Mouse (Mus musculus) cerebellum, adult 11 months (tissue): ENCODE data around the gene Fgf11.

Source experiments
- DNase-seq: peaks from one replicate; pipeline ENCODE4 v3.0.0; 2022

Gene Fgf11

DNA sequence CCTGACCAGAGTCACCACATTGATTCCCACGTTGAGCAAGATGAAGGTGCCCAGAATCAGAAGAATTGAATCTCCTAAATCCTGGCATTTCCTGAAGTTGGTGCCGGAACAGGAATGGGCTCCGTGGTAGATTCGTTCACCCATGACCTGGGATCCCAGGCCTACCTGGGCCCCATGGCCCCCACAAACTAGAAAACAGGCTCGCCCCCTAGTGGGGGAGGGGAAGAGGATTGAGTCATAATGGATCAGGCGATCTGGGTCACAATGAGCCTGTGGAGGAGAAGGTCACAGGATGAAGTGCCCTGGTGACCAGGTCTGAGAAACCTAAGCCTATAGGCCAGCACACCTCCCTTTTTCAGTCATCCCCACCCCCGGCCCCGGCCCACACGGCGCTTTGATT, 13.5 kb upstream of the Fgf11 start, which contains the start of gene Gm39566:
Gm39566 (minus strand) TSS at position 144 of the 400 bp plus-strand sequence.
- DNase-seq, result no peak

DNA sequence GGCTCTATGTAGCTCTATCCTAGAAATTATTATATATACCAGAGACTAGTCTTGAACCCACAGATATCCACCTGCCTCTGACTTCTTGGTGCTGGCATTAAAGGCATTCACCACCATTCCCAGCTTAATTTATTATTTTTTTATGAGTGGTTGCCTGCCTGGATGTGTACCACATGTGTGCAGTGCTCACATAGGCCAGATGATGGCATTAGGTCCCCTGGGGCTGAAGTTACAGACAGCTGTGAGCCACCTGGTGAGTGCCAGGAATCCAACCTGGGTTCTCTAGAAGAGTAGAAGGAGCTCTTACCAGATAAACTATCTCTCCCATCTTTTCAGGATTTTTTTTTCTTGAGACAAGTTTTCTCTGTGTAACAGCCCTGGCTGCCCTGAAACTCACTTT, 8.6 kb upstream of the Fgf11 start:
- no peak for DNase-seq

DNA sequence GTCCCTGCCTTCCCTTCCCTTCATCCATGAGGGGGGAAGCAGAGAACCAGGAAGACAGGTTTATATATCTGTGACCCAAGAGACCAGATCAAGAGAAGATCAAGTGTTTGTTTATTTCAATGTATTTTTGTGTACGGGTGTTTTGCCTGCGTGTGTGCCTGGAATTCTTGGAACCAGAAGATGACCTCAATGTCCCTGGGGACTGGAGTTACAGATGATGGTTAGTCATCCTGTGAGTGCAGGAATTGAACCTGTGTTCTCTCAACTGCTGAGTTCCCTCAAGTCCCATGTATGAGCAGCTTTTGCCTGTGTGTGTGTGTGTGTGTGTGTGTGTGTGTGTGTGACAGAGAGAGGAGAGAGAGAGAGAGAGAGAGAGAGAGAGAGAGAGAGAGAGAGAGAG, 6.0 kb upstream of the Fgf11 start:
- no peak for DNase-seq

DNA sequence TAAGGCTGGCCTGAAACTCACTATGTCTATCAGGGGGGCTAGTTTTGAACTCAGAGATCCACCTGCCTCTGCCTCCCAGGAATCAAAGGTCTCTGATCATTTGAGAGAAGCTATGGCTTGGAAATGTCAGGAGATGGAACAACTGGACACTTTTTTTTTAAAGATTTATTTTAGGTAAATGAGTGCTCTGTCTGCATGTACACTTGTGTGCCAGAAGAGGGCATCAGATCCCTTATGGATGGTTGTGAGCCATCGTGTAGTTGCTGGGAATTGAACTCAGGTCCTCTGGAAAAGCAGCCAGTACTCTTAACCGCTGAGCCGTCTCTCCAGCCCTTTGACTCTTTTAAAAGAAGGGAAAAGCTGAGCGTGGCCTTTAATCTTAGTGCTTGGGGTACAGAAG, 4.7 kb upstream of the Fgf11 start:
- DNase-seq, result no peak

DNA sequence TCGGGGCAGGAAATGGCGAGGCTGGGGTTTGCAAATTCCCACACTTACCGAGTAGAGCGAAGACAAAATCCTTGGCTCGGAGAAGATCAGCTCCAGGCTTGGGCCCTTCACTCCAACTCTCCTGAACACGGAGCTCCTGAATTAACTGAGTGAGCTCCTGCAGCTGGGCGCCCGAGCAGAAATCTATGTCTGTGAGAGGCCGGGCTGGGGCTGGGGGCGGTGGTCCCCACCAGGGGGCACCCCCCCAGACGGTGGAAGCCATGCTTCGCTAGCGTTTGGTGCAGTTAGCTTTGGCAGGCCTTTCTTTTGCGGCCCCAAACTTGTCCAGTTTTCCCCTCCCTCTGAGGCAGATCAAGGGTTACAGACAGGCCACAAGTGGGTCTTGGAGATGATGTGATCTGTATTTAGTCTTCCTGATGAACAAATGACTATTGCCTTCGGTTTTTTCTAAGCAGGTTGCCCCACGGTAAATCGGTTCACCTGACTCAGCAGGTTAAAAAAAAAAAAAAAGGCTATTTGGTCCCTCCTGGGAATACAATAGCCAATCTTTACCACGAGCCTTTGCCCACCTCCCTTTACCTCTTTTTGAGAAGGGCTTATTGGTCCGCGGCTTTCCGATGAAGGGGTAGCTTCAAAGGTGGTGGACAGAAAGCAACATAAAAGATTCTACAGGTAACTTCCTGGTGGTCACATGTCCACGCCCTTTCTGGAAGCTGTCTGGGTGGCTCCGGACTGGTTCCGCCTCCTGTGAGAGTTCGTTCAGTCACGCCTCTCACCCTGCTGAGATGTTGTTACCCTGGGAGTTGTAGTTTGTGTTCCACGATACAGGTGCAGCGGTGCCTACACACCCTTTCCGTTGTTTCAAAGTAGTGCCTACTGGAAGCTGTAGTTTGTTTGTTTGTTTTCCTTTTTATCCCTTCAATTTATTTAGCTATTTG, 3.6 kb upstream of the Fgf11 start, which contains the start of gene Tmem102:
Tmem102 (minus strand) TSS at position 653 of the 938 bp plus-strand sequence.
- no peak for DNase-seq

DNA sequence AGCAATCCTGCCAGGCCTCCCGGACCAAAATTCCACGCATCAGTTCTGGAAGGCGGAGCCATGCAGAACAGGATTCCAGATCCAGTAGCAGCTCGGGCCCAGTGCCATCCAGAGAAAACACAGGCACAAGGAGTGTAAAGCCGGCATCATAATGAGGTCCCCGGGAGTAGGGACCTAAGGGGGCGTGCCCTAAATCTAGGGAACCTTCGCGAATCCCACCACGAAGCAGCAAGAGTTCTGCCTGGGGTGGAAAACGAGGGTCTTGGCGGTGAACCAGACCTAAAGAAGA, 2.9 kb upstream of the Fgf11 start:
- no peak for DNase-seq

DNA sequence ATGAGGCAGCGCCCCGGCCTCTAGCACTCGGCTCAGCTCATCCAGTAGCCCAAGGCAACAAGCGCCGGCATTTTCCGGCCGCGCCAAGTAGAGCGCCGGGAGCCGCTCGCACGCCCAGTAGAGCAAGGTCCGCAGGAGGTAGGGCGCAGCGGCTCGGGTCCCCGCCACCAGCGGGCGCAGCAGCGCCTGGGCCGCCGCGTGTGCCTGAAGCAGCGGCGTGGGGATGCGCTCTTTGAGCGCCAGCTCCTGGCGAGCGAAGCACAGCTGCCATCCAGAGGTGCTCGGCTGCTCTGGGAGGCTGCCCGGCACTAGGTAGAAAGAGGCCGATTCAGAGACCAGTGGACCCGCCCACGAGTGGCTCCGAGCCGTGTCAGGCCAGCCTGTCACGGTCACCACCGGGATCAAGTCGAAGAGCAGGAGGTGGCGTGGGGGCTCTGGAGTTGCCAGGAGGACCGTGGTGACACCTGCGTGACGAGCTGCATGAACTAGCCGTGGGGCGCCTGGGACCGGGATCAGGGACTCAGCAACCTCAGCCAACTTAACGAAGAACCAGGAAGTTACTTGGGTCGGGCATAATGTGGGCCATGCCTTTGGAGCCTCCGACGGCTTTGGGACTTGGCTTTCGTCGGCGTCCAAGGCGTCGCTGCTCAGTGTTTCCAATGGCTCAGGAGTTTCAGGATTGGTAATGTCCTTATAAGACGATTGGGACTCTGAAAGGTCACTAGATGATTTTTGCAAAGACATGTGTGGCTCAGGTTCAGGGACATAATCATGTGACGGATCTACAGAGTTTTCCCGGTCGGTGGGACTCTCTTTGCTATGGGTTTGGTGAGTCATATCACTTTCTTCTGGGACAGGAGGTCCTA, 2.4 kb upstream of the Fgf11 start:
- no peak for DNase-seq

DNA sequence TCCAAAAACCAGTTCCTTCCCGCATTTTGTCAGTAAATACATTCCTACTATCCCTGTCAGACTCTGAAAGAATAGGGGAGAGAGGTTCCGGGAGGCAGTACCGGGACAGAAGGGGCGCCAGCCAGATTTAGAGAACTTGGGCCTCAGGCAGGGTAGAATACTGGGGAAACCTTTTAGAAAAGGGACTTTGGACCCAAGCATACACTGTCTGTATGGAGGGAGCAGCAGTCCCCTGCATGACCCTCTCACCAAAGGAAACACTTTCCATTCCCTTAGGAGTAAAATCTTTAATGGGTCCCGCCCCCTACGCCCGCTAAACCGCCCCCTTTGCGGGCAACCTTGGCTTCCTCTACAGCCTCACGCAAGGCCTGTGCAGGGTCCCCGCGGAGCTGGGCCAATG, 1.7 kb upstream of the Fgf11 start:
- no peak for DNase-seq

DNA sequence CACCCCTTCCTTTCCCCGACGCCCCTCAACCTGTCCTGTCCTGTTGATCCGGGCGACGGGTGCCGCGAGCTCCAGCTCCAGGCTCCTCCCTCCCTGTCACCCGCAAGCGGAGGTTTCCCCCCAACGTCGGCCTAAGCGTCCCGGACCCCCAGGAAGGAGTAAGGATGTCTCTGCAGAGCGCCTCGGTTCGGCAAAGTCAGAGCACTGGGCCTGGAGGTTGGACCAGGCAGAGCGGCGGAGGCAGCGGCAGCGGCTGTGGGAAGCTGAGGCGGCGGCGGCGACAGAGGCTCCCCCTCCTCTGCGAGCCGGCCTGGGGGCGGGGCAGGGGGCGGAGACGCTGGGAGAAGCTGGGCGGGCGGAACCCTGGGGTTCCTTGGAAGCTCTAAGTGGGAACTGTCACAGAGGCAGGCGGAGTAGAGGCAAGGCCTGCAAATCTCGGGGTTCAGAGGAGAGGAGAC, 1.0 kb upstream of the Fgf11 start:
- DNase-seq, result no peak

DNA sequence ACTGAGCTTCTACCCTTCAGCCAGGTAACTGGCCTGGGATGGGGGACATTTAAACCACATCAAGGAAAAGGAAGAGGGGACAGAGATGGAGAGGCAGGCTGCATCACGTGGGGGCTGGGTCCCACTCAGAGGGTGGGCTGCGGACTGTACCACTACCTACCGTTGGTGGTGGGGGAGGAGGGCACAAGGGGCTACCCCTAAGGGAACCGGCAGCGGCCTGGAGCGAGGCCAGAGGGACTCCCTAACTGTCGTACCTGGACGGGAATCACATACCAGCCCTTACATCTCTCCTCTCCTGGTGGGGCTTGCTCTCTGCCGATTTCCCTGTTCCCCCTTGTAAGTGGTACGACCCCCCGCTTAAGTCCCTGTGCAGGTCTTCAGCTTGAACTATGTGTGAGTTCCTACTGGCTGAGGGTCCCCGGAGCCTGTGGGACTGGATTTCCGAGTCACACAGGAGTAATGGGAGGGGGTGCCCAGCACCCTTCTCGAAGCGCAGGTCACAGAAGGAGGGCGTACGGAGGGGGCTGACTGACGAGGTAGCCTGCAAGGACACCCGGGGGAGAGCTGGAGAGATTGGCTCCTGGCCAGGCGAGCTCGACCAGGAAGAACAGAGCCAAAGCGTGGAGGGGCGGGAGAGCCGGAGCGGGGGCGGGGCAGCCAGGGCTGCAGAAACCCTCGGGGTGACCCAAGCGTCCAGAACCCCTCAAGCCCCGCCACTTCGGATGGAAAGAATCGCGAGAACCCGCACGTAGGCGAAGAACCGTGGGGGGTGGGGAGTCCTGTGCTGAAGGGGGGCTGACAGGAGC, 1.1 kb downstream of the Fgf11 start:
- no peak for DNase-seq

DNA sequence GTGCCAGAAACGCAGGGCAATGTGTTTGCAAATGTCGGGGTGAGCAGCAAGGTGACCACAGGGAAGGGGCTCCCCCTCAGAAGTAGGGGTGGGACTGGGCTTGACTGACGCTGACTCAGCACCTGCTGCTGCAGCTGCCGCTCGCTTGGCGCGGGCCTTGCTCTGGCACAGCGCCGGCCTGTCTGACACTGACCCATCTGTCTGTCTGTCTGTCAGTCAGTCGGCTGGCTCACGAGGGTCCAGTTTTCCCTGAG, 1.6 kb downstream of the Fgf11 start:
- DNase-seq, result no peak

DNA sequence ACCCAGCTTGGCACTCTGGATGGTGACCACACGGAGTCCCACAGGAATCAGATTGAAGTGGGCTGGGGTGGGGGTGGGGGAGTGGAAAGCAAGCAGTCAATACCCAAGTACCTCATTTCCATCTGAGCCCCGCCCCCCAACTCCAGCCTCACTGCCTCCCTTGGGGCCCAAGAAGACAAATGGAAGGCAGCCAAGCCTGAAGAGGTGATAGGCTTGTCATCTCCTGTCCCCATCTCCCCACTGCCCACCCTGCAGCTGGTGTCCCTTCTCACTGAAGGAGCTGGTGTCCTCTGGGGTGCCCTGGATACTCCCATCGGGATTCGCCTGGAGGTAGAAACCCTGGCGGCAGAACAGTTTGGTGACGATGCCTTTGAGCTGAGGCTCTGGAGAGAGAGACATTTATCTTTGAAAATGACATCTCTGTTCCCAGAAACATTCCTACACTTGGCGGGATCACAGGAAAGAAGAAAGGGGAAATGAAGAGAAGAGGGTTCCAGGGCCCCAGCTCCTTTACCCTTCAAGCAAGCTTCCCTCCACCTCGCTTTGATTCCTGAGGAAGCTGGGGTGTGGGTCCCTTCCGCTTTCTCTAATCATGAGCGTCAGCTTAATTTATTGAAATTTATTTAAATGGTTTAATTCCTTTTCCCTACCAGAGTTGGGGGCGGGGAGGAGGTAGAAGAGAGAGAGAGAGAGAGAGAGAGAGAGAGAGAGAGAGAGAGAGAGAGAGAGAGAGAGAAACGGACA, 2.1 kb downstream of the Fgf11 start:
- no peak for DNase-seq

DNA sequence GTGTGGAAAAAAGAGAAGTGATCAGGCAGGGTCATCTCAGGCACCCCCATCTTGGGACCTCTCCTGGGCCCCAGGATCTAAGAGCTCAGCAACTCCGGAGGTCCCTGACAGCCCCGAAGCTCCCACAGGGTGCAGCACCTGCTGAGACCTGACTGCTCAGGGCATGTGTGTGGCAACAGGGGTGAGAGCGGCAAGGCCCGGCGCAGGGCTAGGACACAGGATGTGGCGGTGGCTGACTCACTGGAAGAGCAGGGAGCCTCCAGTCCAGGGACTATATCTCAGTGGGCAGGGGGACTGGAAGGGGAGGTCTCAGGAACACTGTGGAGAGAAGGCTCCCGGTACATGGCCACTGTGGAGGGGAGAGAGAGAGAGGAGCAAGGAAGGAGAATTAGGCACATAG, 3.7 kb downstream of the Fgf11 start:
- no peak for DNase-seq

DNA sequence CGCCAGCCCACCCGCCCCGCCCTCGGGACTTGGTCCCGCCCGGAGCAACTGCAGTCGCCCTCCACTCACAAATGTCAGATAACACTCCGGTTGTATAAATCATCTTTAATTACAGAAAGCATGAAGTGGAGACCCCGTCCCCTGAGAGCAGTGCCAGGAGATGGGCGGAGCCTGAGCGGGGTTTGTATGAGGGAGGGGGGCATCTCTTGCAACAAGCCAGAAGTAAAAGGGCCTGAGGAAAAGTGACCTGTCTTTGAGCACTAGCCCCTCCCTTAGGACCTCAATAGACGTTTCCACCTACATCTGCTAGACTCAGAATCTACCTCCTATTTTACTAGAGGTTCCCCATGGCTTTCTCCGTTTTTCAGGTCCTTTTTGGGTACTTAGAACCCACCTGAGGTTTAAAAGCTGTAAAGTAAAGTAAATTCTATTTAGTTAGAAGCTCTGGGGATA, 5.6 kb downstream of the Fgf11 start:
- no peak for DNase-seq

DNA sequence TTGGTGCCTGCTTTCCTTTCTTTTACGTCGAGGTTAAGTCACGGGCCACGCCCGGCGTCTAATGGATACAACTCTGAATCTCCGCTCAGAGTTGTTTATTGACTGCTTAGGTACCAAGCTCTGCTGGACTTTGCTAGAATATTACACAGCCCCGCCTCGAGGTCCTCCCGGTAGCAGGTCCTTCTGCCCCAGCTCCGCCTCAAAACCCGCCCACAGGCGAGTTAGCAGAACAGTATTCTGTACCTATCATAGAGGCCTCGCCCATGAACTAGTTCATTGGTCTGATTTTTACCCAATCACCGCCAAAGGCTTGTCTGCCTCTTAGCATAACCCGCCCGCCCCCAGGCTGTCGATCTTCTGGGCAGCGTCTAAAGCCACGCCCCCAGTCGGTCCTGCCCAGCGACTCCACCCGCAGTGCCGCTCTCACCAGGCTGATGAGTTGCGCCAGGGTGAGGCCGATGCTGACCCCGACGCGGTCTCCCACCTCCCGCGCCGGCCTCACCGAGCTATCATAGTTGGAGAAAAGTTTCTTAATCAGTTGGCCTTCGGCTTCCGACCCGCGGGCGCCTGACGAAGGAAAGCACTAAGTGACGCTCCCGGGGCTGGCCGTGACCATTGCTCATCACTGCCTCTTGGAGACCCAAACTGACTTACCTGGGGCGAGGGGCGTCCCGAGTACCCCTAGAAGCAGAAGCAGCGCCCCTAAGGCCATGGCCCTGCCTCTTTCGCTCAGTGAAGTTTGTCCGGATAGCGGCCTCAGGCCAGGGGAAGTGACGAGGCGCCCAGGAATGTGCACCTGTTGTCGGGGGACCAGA, 6.3 kb downstream of the Fgf11 start, which contains the start of gene Chrnb1:
Chrnb1 (minus strand) TSS at position 776 of the 815 bp plus-strand sequence.
- peak; percentile 80 for DNase-seq

DNA sequence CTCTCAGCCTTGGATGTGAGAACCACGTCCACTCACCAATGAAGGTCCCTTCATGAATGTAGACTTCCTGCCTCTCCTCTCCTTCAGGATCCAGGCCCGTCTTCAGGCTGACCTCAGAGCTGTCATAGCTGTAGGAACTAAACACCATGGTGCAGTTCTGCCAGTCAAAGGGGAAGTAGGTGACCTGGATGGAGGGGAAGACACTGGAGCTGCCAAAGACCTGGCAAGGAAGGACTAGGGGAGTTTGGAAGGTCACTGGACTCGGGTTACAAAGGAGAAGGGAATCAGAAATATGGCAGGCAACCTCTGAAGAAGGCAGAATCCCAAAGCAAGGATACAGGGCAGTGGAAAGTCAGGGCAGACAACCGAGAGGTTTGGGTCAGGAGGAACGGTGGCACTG, 8.2 kb downstream of the Fgf11 start:
- DNase-seq, result no peak

DNA sequence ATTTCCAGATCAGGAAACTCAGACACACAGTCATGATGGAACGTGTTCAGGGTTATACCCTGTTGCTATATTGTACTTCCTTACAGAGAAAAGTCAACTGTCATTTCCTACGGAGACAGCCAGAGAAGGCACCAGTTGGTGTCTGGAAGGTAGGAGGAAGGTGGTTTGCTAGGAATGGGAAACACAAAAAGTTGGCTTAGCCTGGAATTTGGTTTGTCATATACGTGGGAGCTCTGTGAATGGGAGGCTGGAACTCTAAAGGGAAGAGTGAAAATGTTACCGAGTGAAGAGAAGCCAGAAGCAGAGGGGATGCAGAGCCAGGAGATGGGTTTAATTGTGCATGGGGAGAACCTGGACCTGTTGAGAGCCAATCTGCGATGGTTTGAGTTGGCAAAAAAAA, 10.2 kb downstream of the Fgf11 start:
- DNase-seq, result no peak

DNA sequence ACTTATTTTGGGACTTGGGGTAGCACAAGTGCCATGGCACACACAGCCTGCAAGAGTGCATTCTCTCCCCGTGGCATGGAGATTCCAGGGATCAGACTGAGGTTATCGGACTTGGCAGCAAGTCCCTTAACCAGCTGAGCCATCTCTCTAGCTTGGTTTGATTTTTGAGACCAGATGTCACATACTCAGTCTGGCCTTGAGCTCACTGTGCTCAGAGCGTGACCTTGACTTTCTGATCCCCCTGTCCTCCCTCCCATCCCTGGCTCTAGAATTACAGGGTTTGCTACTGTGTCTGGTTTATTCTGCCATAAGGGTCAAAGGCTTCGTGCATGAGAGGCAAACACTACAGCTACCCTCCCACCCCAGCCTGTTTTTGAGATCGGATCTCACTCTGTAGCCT, 12.2 kb downstream of the Fgf11 start:
- DNase-seq, result no peak

DNA sequence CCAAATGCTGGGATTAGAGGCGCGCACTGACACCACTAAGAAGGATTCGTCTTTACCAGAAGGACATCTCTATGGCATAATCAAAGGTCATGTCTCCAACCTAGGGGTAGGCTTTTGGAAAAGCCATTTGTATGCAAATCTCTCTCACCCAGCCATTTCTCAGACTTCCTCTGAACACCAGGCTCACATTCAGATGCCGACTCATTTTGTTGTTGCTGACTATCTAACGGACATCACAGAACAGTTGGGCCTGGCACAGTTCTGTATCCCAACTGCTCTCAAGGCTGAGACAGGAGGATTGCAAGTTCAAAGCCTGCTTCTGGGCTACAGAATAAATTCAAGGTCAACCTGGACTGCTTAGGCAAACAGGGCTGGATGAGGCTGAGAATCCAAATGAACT, 14.4 kb downstream of the Fgf11 start:
- no peak for DNase-seq

DNA sequence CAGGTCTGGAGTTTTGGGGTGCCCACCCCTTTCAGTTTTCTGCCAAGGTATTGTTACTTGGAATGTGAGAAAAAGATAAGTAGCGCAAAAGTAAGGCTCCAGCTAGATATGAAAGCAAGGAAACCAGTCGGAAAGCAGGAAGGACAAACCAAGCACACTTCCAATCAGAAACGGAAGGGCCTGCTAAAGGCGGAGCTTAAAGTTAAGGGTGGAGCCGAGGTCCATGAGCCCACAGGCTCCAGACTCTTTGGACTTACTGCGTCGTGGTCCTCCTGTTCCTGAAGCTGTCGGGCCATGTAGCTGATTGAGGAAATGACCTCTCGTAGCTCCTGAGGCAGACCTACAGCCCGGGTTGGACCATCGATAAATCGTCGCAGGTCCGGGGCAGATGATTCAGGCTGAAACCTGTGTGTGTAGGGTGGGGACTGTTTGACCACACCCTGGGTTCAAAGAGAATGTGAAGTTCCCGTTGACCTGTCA, 16.8 kb downstream of the Fgf11 start:
- no peak for DNase-seq

DNA sequence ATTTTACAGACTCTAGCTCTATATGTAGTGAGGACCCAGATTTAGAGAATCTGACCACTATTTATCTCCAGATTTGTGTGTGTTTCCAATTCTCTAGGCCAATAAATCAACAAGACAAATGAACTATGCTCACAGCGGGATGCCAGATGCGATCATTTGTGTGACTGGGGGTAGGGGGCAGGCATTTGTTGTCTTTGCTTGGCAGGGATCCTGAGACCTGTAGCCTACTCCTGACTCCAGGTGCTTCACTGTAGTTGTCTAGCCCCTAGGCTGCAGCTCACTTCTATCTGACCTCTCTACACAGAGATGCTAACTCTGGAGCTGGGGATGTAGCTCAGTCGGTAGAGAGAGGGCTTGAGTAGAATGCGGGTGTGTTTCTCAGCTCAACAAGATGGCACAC, 19.8 kb downstream of the Fgf11 start:
- no peak for DNase-seq
